In the genomic region with DNA sequence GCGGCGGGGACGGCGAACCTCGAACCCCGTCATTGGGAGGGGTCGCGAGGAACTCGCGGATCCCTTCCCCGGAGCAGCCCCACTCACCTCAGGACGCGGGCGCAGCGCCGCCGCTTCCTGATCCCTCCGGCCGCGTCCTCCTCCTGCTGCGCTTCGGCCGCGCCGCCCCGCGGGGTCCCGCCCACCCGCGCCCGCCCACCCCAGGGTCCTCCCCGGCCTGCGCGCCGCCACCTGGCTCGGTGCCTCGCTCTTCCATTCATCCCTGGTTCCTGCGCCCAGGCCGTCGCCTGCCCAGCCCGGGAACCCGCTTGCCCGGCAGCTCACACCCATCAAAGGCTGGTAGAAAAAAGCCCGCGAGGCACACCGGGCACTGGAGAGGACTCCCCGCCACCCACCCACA, we compare ENCODE assay signal across 8 mouse cellular contexts. TPM values are rescaled to one million over a fixed set of nuclear protein-coding genes. Genes with fewer than 3 reads are reported as not detected.
DNase-seq lines count a peak whose midpoint lies in the region; ATAC-seq and TF ChIP-seq lines count a peak whose summit lies in the region.

Trpv4 (minus strand) TSS at position 167 of the 400 bp plus-strand sequence.

- H3K9ac ChIP-seq in limb, embryonic 14.5 days (ENCODE audit: low read depth, low read length, severe bottlenecking), result peak within 1 kb of the TSS; percentile 62
- peak within 1 kb of the TSS; percentile 56 for H3K9ac ChIP-seq in stomach, postnatal 0 days (ENCODE audit: low read length)

- H3K27ac ChIP-seq in heart, embryonic 10.5 days, result peak within 1 kb of the TSS; percentile 42; the same call in 1 of the 2 replicates
- H3K27ac ChIP-seq in bone marrow macrophage, adult 2 months (ENCODE audit: insufficient read depth, low read depth, low read length), result no peak within 1 kb of the TSS
- peak within 1 kb of the TSS; percentile 13; the same call in 1 of the 2 replicates for H3K27ac ChIP-seq in limb, embryonic 14.5 days (replicated peaks; ENCODE audit: low read depth, low read length)
- H3K27ac ChIP-seq in stomach, postnatal 0 days (replicated peaks), result no peak within 1 kb of the TSS

- H3K36me3 ChIP-seq in heart, embryonic 10.5 days, result no peaks in the 10 kb centered on the region
- H3K36me3 ChIP-seq in limb, embryonic 14.5 days (ENCODE audit: control insufficient read depth, insufficient read depth, low read length), result no peaks in the 10 kb centered on the region
- H3K36me3 ChIP-seq in stomach, postnatal 0 days (ENCODE audit: control insufficient read depth, insufficient read depth, low read length), result no peaks in the 10 kb centered on the region

- DNase-seq in heart, embryonic 10.5 days (ENCODE audit: low spot score), result no peak
- DNase-seq in heart, adult 8-10 months (ENCODE audit: low spot score), result no peak
- peak; percentile 52 to 58 for DNase-seq in heart, postnatal 14 days
- DNase-seq in limb, embryonic 14.5 days (ENCODE audit: low spot score), result no peak
- peak; percentile 45 for DNase-seq in stomach, postnatal 0 days (ENCODE audit: low spot score)
- DNase-seq in frontal cortex, postnatal 14 days (ENCODE audit: low spot score in 2 of 2), result no peak
- no peak for DNase-seq in cerebellum, adult 11-12 months

- H3K4me1 ChIP-seq in heart, embryonic 10.5 days, result peaks cover 12% of the 10 kb centered on the region
- peaks cover 27% of the 10 kb centered on the region for H3K4me1 ChIP-seq in bone marrow macrophage, adult 2 months (ENCODE audit: control insufficient read depth, insufficient read depth, low read length)
- 0 out of 2 replicates have a peak, but pooled peaks cover 3% of the 10 kb centered on the region for H3K4me1 ChIP-seq in limb, embryonic 14.5 days (ENCODE audit: control insufficient read depth, insufficient read depth, low read length)
- H3K4me1 ChIP-seq in stomach, postnatal 0 days (replicated peaks; ENCODE audit: control insufficient read depth, insufficient read depth), result no peaks in the 10 kb centered on the region

- no peak for TF ChIP-seq EP300 in stomach, postnatal 0 days (optimal IDR thresholded peaks at IDR 0.05)

- no peak for TF ChIP-seq POLR2A in bone marrow macrophage, adult 2 months (IDR thresholded peaks at IDR 0.05; ENCODE audit: borderline replicate concordance, low read depth, low read length)
- no peak for TF ChIP-seq POLR2A in limb, embryonic 14.5 days (IDR thresholded peaks at IDR 0.05; ENCODE audit: borderline replicate concordance, extremely low read depth, insufficient read depth, insufficient read length)

- intact Hi-C loops in heart, postnatal 14 days (cut with DNase I), result no loop called here

- H3K4me2 ChIP-seq in limb, embryonic 14.5 days (replicated peaks; ENCODE audit: low read depth, low read length, severe bottlenecking), result peak within 1 kb of the TSS; percentile 95
- H3K4me2 ChIP-seq in stomach, postnatal 0 days (replicated peaks; ENCODE audit: low read depth), result peak within 1 kb of the TSS; percentile 84

- H3K4me3 ChIP-seq in heart, embryonic 10.5 days, result peak within 1 kb of the TSS; percentile 69
- peak within 1 kb of the TSS; percentile 35; the same call in 1 of the 2 replicates for H3K4me3 ChIP-seq in bone marrow macrophage, adult 2 months (ENCODE audit: insufficient read depth, low read length)
- H3K4me3 ChIP-seq in limb, embryonic 14.5 days (replicated peaks; ENCODE audit: low read length), result peak within 1 kb of the TSS; percentile 60
- H3K4me3 ChIP-seq in stomach, postnatal 0 days (ENCODE audit: low read depth, low read length), result peak within 1 kb of the TSS; percentile 48

- ATAC-seq in limb, embryonic 14.5 days (ENCODE audit: low FRiP score, low read depth), result peak; percentile 28
- ATAC-seq in stomach, postnatal 0 days (ENCODE audit: low FRiP score, low TSS enrichment), result peak; percentile 33; the same call in 1 of the 2 replicates

- no peaks in the 10 kb centered on the region for H3K9me3 ChIP-seq in heart, embryonic 10.5 days
- no peaks in the 10 kb centered on the region for H3K9me3 ChIP-seq in limb, embryonic 14.5 days (ENCODE audit: control insufficient read depth, low read length)
- H3K9me3 ChIP-seq in stomach, postnatal 0 days (ENCODE audit: control insufficient read depth, low read length), result no peaks in the 10 kb centered on the region

- peaks cover 76% of the 10 kb centered on the region for H3K27me3 ChIP-seq in heart, embryonic 10.5 days (ENCODE audit: insufficient read depth, poor library complexity, severe bottlenecking)
- H3K27me3 ChIP-seq in limb, embryonic 14.5 days (ENCODE audit: control insufficient read depth, insufficient read depth, low read length), result peaks cover 17% of the 10 kb centered on the region
- no peaks in the 10 kb centered on the region; the same call in 1 of the 2 replicates for H3K27me3 ChIP-seq in stomach, postnatal 0 days (ENCODE audit: control insufficient read depth, insufficient read depth, low read length)

- 1% methylated on average over 41 of the region's 47 CpGs for WGBS in heart, embryonic 10.5 days
- under 1% methylated on average over 27 of the region's 47 CpGs for WGBS in limb, embryonic 14.5 days
- under 1% methylated on average over 37 of the region's 47 CpGs for WGBS in stomach, postnatal 0 days

- TF ChIP-seq CTCF in bone marrow macrophage, adult 2 months (IDR thresholded peaks at IDR 0.05; ENCODE audit: low read depth, low read length), result no peak
- TF ChIP-seq CTCF in stomach, postnatal 0 days (IDR thresholded peaks at IDR 0.05; ENCODE audit: low read depth), result no peak

RNA-seq across cellular contexts. Expression of gene Trpv4, which starts in this region (rescaled TPM):
- 1.1 TPM in 2 replicates for polyA plus RNA-seq in heart, embryonic 10.5 days (2016; fragmentation: Nextera tagmentation; extraction: Ambion mirVana)
- total RNA-seq in heart, adult 8-10 months (2022), result 1 to 10 TPM; 3.2 to 6.5 (median 4.9) TPM
- 27.4 and 31.8 TPM in 2 replicates for polyA plus RNA-seq in bone marrow macrophage, adult 2 months (2012; ENCODE audit: insufficient read depth, insufficient read length, missing spikeins)
- total RNA-seq in heart, postnatal 14 days (2021), result 1 to 10 TPM; 5.8 to 5.9 TPM
- 44.9 and 68.2 TPM in 2 replicates for polyA plus RNA-seq in limb, embryonic 14.5 days (2012; rRNA removed)
- 12.9 TPM in 2 replicates for polyA plus RNA-seq in limb, embryonic 14.5 days (2014; fragmentation: Nextera tagmentation; extraction: Ambion mirVana)
- polyA plus RNA-seq in stomach, postnatal 0 days (2015; fragmentation: Nextera tagmentation; extraction: Ambion mirVana), result 2.1 and 2.8 TPM in 2 replicates

Comparison
In these comparisons a context has a peak if more than half of its experiments do, and no peak if none do; other contexts are left out.
1. DNase-seq: peak in heart, postnatal 14 days (2 of 2) and stomach, postnatal 0 days (single experiment); none in heart, embryonic 10.5 days (single experiment), heart, adult 8-10 months (single experiment), limb, embryonic 14.5 days (single experiment), frontal cortex, postnatal 14 days (0 of 2) and cerebellum, adult 11-12 months (single experiment).
2. H3K27ac ChIP-seq: peak in heart, embryonic 10.5 days (single experiment) and limb, embryonic 14.5 days (single experiment); none in bone marrow macrophage, adult 2 months (single experiment) and stomach, postnatal 0 days (single experiment).
3. Peak in every context shown above with its lines, with median percentiles within 50 percentile points of each other: H3K4me3 ChIP-seq.